12 mouse cellular contexts compared by ENCODE assay signal in the genomic region with DNA sequence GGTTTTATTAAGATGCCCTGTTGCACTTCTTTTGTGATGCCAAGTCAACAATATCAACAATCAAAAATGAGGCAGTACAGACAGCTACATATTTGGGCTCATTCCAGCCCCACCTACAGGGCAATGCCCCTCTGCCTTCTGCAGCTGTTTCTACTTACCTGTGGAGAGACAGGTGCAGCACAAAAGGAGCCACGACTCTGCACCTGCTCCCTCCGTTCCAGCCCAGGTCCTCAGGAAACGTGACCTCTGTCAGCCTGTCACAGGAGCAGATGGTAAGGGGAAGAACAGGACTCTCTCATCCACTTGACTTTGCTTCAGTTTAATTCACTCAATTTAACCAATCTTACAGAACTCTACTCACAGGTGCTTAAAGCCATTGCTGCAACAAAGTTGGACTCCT.
"Had no signal": no experiment of that assay in that cellular context is flagged by ENCODE, and none has a peak within 500 bp of the region (broad histone marks: within the 10 kb centered on the region; RNA-seq: fewer than 3 reads in every experiment).

No protein-coding gene starts in this region.

- H3K27ac ChIP-seq: left cerebral cortex, adult 2 months; limb, embryonic 12.5 days; liver, embryonic 13.5 days; lung, embryonic 15.5 days; midbrain, embryonic 13.5 days; neural tube, embryonic 15.5 days had no signal

- H3K4me1 ChIP-seq: limb, embryonic 12.5 days; liver, embryonic 13.5 days; lung, embryonic 15.5 days; midbrain, embryonic 13.5 days; neural tube, embryonic 15.5 days had no signal

- H3K9ac ChIP-seq: limb, embryonic 12.5 days; liver, embryonic 13.5 days; liver, postnatal 0 days; lung, embryonic 15.5 days; midbrain, embryonic 13.5 days; neural tube, embryonic 15.5 days had no signal

- H3K27me3 ChIP-seq: limb, embryonic 12.5 days; liver, embryonic 13.5 days; lung, embryonic 15.5 days; midbrain, embryonic 13.5 days; neural tube, embryonic 15.5 days had no signal

- DNase-seq: kidney, adult 8-10 months; kidney, postnatal 25 days; liver; liver, embryonic 13.5 days; liver, postnatal 0 days; right cerebral cortex, adult 18-20 months; right cerebral cortex, postnatal 25 days had no signal

- H3K9me3 ChIP-seq: liver, embryonic 13.5 days; lung, embryonic 15.5 days had no signal

- H3K4me3 ChIP-seq: left cerebral cortex, adult 2 months; limb, embryonic 12.5 days; liver, embryonic 13.5 days; lung, embryonic 15.5 days; midbrain, embryonic 13.5 days; neural tube, embryonic 15.5 days had no signal

- H3K36me3 ChIP-seq: limb, embryonic 12.5 days; liver, embryonic 13.5 days; lung, embryonic 15.5 days had no signal

- H3K4me2 ChIP-seq: limb, embryonic 12.5 days; liver, embryonic 13.5 days; lung, embryonic 15.5 days; midbrain, embryonic 13.5 days; neural tube, embryonic 15.5 days had no signal

- ATAC-seq: liver, postnatal 0 days; midbrain, embryonic 13.5 days had no signal
